Mouse (Mus musculus) erythroblast, embryonic 14.5 days (primary cell): ENCODE results near the gene Sapcd1.

ENCODE experiments used
- GATA1 ChIP-seq: IDR thresholded peaks from 2 replicates; pipeline ENCODE4 v1.6.1; 2012; ENCODE audit warnings: low read length, inconsistent platforms, mixed read lengths
- TAL1 ChIP-seq: IDR thresholded peaks from 3 replicates; pipeline ENCODE4 v1.6.1; 2012; ENCODE audit warnings: low read length, inconsistent platforms, mixed read lengths

DNA sequence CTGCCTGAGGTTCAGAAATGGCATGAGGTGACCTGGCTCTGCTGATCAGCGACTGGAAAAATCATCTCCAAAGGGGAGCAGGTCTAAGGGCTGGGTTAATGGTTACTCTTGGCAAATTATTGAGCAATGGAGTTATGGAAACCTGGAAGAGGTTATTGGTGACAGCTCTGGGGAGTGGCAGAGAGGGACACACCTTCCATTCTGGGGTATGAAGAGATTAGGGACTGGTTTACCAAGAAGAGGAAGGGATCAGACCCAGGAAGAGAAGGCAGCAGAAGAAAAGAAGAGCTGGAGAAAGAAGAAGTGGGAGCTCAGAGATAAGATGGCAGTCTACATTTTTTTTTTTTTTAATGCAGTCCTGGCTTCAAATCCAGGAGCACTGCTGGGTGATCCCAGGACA is 19.9 kb upstream of the Sapcd1 start:
- TF ChIP-seq TAL1 (no peak), GATA1 (no peak)
